Mouse (Mus musculus) cortical plate, adult 2 months (tissue): ENCODE measurements around the gene Tmem185b.

Source experiments
- CTCF ChIP-seq: fragments of 200-500 bp; IDR thresholded peaks from 2 replicates; pipeline ENCODE4 v1.5.1; 2011; ENCODE audit warnings: mild to moderate bottlenecking, control low read depth, low read length; ENCODE audit not compliant: insufficient read depth; ENCODE audit errors: extremely low read depth
- POLR2A ChIP-seq: fragments of 200-500 bp; IDR thresholded peaks from 2 replicates; pipeline ENCODE4 v1.6.1; 2011; ENCODE audit warnings: mild to moderate bottlenecking, low read length, control low read depth; ENCODE audit not compliant: insufficient read depth; ENCODE audit errors: extremely low read depth

- no peak for TF ChIP-seq POLR2A
- no peak for TF ChIP-seq CTCF
Measured at GRCm38 (mm10) chr1:119510409-119510808, 15.6 kb upstream of the Tmem185b start.
